Mouse (Mus musculus): ENCODE data around the gene Tas1r1. TPM values are rescaled to one million over a fixed set of nuclear protein-coding genes. Genes with fewer than 3 reads are reported as not detected.

The Tas1r1 gene
- total and polyA plus RNA-seq, 2 experiments from 2014 or later = 1.00 to 1.5 TPM

DNA sequence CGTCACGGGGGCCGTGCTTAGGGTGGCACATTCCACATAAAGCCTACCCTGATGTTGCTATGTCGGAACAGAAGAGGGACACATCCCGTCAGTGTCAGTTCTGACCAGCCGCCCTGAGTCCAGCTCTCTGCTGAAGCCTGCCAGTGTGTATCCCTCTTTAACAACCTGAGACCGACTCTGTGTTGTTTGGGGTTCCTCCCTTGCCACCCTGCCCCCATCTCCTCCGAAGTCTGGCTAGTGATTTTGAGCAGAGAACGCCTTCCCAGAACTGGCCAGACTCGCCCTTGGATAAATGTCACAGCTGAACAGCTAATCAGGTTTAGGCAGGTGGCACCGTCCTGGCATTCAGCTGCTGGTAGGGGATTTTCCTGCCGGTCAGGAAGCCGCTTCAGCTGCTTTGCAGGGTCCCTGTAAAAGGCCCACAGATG lies 27.6 kb downstream of the Tas1r1 start:
- ATAC-seq = no peak
- no peak for TF ChIP-seq CTCF (IDR thresholded peaks at IDR 0.05; ENCODE audit: low read depth)
- H3K4me3 ChIP-seq (ENCODE audit: low read depth, low read length) = peak overlapping the region; percentile 18; the same call in 1 of the 2 replicates
- 11% methylated on average over 13 of the region's 13 CpGs for WGBS
- H3K36me3 ChIP-seq (ENCODE audit: insufficient read depth) = peaks cover 17% of the 10 kb centered on the region
- H3K4me2 ChIP-seq (ENCODE audit: low read depth) = peak overlapping the region; percentile 100
- DNase-seq = no peak
- H3K4me1 ChIP-seq (ENCODE audit: insufficient read depth) = peaks cover 19% of the 10 kb centered on the region; the same call in 1 of the 2 replicates
- no peaks in the 10 kb centered on the region for H3K9me3 ChIP-seq (ENCODE audit: low read length)
- H3K9ac ChIP-seq = peak overlapping the region; percentile 58; the same call in 1 of the 2 replicates
- no peak overlapping the region for H3K27ac ChIP-seq (ENCODE audit: low read depth, low read length)
- H3K27me3 ChIP-seq (ENCODE audit: insufficient read depth, low read length) = peaks cover 13% of the 10 kb centered on the region

DNA sequence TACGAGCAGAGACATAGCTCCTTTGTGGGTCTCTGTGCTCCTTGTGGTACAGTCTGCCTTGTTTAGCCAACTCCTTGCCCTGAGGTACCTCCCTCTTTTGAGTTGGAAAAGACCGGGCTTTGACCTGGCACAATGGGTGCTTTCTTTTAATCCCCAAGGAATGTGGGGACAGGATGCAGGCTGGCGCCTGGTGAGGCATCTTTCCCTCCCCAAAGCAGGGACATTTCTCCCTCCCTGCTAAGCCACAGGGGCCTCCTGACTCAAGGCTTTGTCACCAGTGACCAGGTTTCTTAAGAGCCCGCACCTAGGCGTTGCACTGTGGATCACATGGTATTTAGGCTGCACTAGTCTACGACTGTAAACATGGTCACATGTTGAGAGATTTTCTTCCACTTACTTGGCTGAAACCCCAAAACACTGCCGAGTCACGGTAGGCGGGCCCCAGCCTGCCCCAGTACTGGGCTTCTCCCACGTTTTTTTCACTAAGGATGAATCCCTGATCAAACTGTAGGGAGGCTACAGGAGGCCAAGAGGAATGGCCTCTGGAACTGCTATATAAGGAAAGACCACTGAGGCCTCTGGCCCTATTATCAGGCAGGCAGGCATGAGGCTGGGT lies 28.2 kb downstream of the Tas1r1 start:
- H3K9ac ChIP-seq = peak overlapping the region; percentile 58
- H3K27me3 ChIP-seq (ENCODE audit: insufficient read depth, low read length) = peaks cover 13% of the 10 kb centered on the region
- no peak overlapping the region for H3K27ac ChIP-seq (ENCODE audit: low read depth, low read length)
- WGBS = 3% methylated on average over 10 of the region's 10 CpGs
- 0 out of 2 replicates have a peak, but pooled peaks have one; percentile 17 for ATAC-seq
- H3K36me3 ChIP-seq (ENCODE audit: insufficient read depth) = peaks cover 12% of the 10 kb centered on the region
- H3K4me2 ChIP-seq (ENCODE audit: low read depth) = peak overlapping the region; percentile 100
- peak overlapping the region; percentile 71 for H3K4me3 ChIP-seq (ENCODE audit: low read depth, low read length)
- no peak for DNase-seq
- no peaks in the 10 kb centered on the region for H3K9me3 ChIP-seq (ENCODE audit: low read length)
- H3K4me1 ChIP-seq (ENCODE audit: insufficient read depth) = peaks cover 19% of the 10 kb centered on the region; the same call in 1 of the 2 replicates
- no peak for TF ChIP-seq CTCF (IDR thresholded peaks at IDR 0.05; ENCODE audit: low read depth)

DNA sequence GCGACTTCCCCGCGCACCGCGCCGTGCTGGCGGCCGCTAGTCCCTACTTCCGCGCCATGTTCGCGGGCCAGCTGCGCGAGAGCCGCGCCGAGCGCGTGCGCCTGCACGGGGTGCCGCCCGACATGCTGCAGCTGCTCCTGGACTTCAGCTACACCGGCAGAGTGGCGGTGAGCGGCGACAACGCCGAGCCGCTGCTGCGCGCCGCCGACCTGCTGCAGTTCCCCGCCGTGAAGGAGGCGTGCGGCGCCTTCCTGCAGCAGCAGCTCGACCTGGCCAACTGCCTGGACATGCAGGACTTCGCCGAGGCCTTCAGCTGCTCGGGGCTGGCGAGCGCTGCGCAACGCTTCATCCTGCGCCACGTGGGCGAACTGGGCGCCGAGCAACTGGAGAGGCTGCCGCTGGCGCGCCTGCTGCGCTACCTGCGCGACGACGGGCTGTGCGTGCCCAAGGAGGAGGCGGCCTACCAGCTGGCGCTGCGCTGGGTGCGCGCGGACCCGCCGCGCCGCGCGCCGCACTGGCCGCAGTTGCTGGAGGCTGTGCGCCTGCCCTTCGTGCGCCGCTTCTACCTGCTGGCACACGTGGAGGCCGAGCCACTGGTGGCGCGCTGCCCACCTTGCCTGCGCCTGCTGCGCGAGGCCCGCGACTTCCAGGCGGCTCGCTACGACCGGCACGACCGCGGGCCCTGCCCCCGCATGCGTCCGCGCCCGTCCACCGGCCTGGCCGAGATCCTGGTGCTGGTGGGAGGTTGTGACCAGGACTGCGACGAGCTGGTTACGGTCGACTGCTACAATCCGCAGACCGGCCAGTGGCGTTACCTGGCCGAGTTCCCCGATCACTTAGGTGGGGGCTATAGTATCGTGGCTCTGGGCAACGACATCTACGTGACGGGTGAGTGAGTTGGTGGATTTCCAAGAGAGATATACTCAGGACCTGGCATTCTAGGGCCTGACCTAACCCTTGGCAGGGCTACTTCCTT lies 29.0 kb downstream of the Tas1r1 start:
- peak overlapping the region; percentile 100 for H3K4me2 ChIP-seq (ENCODE audit: low read depth)
- no peaks in the 10 kb centered on the region for H3K9me3 ChIP-seq (ENCODE audit: low read length)
- peak overlapping the region; percentile 58 for H3K9ac ChIP-seq
- H3K27ac ChIP-seq (ENCODE audit: low read depth, low read length) = peak overlapping the region; percentile 76
- peaks cover 5% of the 10 kb centered on the region for H3K36me3 ChIP-seq (ENCODE audit: insufficient read depth)
- no peak for TF ChIP-seq CTCF (IDR thresholded peaks at IDR 0.05; ENCODE audit: low read depth)
- H3K4me3 ChIP-seq (ENCODE audit: low read depth, low read length) = peak overlapping the region; percentile 71
- 1% methylated on average over 114 of the region's 115 CpGs for WGBS
- peaks cover 13% of the 10 kb centered on the region for H3K27me3 ChIP-seq (ENCODE audit: insufficient read depth, low read length)
- peak; percentile 68 for DNase-seq
- ATAC-seq = peak; percentile 81
- peaks cover 19% of the 10 kb centered on the region; the same call in 1 of the 2 replicates for H3K4me1 ChIP-seq (ENCODE audit: insufficient read depth)

DNA sequence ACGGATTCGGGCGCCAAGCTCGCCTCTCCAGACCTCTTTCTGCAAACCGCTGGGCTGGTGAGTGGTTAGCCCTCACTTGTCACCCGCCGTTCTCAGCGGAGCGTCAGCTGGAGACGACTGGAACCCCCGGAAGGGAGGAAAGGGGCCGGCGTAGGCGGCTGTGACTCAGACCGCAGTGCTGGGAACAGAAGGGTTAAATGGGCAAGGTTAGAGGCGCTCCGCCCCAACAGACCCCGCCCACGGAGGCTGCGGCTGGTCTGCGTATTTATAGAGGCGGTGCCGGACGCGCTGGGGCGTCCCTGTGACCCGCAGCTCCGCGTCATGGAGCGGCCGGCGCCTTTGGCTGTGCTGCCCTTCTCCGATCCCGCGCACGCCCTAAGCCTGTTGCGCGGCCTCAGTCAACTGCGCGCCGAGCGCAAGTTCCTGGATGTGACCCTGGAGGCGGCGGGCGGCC lies 29.7 kb downstream of the Tas1r1 start, which contains the start of gene Klhl21:
TSS of gene Klhl21 (plus strand) at position 182 of the 454 bp plus-strand sequence.
- ATAC-seq (peak; percentile 87), DNase-seq (peak; percentile 88)
- peak within 1 kb of the TSS; percentile 58 for H3K9ac ChIP-seq
- no peaks in the 10 kb centered on the region; the same call in 1 of the 2 replicates for H3K36me3 ChIP-seq (ENCODE audit: insufficient read depth)
- peaks cover 13% of the 10 kb centered on the region for H3K27me3 ChIP-seq (ENCODE audit: insufficient read depth, low read length)
- peak within 1 kb of the TSS; percentile 71 for H3K4me3 ChIP-seq (ENCODE audit: low read depth, low read length)
- peaks cover 19% of the 10 kb centered on the region; the same call in 1 of the 2 replicates for H3K4me1 ChIP-seq (ENCODE audit: insufficient read depth)
- TF ChIP-seq CTCF (IDR thresholded peaks at IDR 0.05; ENCODE audit: low read depth) = no peak
- peak within 1 kb of the TSS; percentile 76 for H3K27ac ChIP-seq (ENCODE audit: low read depth, low read length)
- peak within 1 kb of the TSS; percentile 100 for H3K4me2 ChIP-seq (ENCODE audit: low read depth)
- H3K9me3 ChIP-seq (ENCODE audit: low read length) = no peaks in the 10 kb centered on the region
- WGBS = 2% methylated on average over 44 of the region's 45 CpGs

DNA sequence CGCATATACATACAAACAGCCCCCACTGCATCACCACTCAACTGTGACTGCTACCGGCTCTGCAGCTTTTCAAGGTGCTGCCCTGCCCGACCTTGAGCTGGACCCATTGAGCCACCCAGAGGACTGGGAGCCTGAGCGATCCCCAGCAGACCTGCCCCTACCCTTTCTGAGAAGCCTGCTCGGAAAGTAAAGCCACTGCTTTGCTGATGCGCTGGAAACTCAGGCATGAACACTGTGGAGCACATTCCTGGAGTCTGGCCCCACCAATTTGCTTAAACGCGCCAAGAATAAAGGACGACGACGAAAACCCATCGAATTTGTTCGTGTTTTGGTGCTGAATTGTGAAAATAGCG lies 30.2 kb downstream of the Tas1r1 start:
- WGBS = under 1% methylated on average over 14 of the region's 14 CpGs
- H3K9ac ChIP-seq = peak overlapping the region; percentile 58
- peak overlapping the region; percentile 100 for H3K4me2 ChIP-seq (ENCODE audit: low read depth)
- H3K4me3 ChIP-seq (ENCODE audit: low read depth, low read length) = peak overlapping the region; percentile 71
- H3K27ac ChIP-seq (ENCODE audit: low read depth, low read length) = peak overlapping the region; percentile 76; the same call in 1 of the 2 replicates
- H3K27me3 ChIP-seq (ENCODE audit: insufficient read depth, low read length) = peaks cover 13% of the 10 kb centered on the region
- peaks cover 19% of the 10 kb centered on the region; the same call in 1 of the 2 replicates for H3K4me1 ChIP-seq (ENCODE audit: insufficient read depth)
- H3K36me3 ChIP-seq (ENCODE audit: insufficient read depth) = no peaks in the 10 kb centered on the region; the same call in 1 of the 2 replicates
- TF ChIP-seq CTCF (IDR thresholded peaks at IDR 0.05; ENCODE audit: low read depth) = no peak
- ATAC-seq (no peak), DNase-seq (no peak)
- no peaks in the 10 kb centered on the region for H3K9me3 ChIP-seq (ENCODE audit: low read length)

DNA sequence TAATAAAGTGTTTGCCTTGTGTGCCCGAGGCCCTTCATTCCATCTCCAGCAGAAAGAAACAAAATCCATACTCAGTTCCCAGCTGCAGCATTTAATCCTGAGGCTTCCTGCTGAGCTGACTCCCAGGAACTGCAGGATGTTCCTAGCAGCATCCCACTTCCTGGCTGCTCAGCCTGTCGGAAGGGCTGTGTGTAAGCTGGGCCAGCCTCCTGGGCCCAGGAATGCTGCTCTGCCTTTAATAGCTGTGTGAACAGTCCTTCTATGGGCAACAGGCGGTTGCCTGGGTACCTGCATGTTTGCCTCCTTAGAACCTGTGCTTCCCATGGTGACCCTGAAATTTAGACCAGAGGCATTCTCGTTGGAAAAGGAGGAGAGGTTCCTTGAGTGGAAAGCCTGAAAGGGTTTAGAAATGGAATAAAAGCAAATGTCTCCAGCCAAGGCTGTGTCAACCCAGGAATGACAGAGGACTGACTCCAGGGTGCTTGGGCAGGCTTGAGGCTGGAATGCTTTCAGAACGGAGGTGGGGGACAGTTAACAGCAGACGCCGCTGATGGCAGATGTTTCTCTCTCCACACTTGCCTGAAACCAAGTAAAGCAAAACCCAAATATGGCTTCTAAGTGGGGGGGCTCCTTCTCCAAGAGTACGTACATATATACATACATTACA lies 30.8 kb downstream of the Tas1r1 start:
- Histone ChIP-seq H3K9me3 (ENCODE audit: low read length) (no peaks in the 10 kb centered on the region), H3K9ac (no peak overlapping the region), H3K27me3 (ENCODE audit: insufficient read depth, low read length) (peaks cover 13% of the 10 kb centered on the region), H3K36me3 (ENCODE audit: insufficient read depth) (no peaks in the 10 kb centered on the region; the same call in 1 of the 2 replicates), H3K4me2 (ENCODE audit: low read depth) (peak overlapping the region; percentile 100), H3K4me1 (ENCODE audit: insufficient read depth) (peaks cover 19% of the 10 kb centered on the region; the same call in 1 of the 2 replicates), H3K4me3 (ENCODE audit: low read depth, low read length) (peak overlapping the region; percentile 71), H3K27ac (ENCODE audit: low read depth, low read length) (no peak overlapping the region)
- TF ChIP-seq CTCF (IDR thresholded peaks at IDR 0.05; ENCODE audit: low read depth) = no peak
- no peak for DNase-seq
- 6% methylated on average over 8 of the region's 8 CpGs for WGBS
- no peak for ATAC-seq

All from forebrain, postnatal 0 days (tissue).